Mouse (Mus musculus): ENCODE results near the gene Rbl1. TPM values are rescaled to one million over a fixed set of nuclear protein-coding genes. Genes with fewer than 3 reads are reported as not detected.

Rbl1 gene
- polyA plus RNA-seq, 1 experiment from 2014 or later = 9.4 TPM

GRCm38 (mm10) chr2:157136646-157137045 lies 67.7 kb downstream of the Rbl1 start:
- WGBS = 80% methylated on average over 2 of the region's 2 CpGs
- no peak for ATAC-seq (ENCODE audit: low FRiP score)

GRCm38 (mm10) chr2:157136176-157136575 lies 68.2 kb downstream of the Rbl1 start:
- 91% methylated on average over 4 of the region's 4 CpGs for WGBS
- H3K4me2 ChIP-seq = no peak overlapping the region
- no peak for ATAC-seq (ENCODE audit: low FRiP score)

More at GRCm38 (mm10) chr2:157136646-157137045, 67.7 kb downstream of the Rbl1 start:
- Histone ChIP-seq H3K4me3 (no peak overlapping the region), H3K27ac (no peak overlapping the region), H3K9me3 (0 out of 2 replicates have a peak, but pooled peaks cover 12% of the 10 kb centered on the region), H3K4me1 (replicated peaks) (peaks cover 11% of the 10 kb centered on the region), H3K27me3 (no peaks in the 10 kb centered on the region), H3K4me2 (no peak overlapping the region), H3K9ac (no peak overlapping the region), H3K36me3 (no peaks in the 10 kb centered on the region)

DNA sequence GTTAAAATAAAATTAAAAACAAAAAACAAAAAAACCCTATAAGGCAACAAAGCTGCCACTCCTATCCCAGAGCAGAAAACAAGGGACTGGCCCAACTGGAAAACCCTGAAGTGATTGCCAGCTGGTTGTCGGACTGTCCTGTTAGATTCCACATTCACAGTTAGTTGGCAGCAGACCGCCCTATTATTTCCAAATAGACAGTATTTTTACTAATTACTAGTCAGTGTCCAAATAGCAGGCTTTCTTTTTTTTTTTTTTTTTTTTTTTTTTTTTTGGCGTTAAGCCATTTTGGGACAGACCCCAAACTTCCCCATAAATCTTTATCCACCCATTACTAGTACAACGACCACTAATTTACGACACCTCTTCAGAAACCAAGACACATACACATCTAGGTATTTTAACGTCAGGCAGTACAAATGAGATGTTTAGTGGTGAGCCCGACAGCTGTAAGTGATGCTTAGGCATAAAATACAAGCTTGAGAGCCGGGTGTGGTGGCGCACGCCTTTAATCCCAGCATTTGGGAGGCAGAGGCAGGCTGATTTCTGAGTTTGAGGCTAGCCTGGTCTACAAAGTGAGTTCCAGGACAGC lies 68.7 kb downstream of the Rbl1 start:
- peak overlapping the region; percentile 95 for H3K4me2 ChIP-seq
- peak overlapping the region; percentile 67 for H3K4me3 ChIP-seq
- H3K27ac ChIP-seq = peak overlapping the region; percentile 64
- no peaks in the 10 kb centered on the region for H3K36me3 ChIP-seq
- peak overlapping the region; percentile 77 for H3K9ac ChIP-seq
- 86% methylated on average over 10 of the region's 10 CpGs for WGBS
- peaks cover 11% of the 10 kb centered on the region for H3K4me1 ChIP-seq (replicated peaks)
- no peaks in the 10 kb centered on the region for H3K27me3 ChIP-seq
- no peak for ATAC-seq (ENCODE audit: low FRiP score)
- H3K9me3 ChIP-seq = 0 out of 2 replicates have a peak, but pooled peaks cover 12% of the 10 kb centered on the region

More at GRCm38 (mm10) chr2:157136176-157136575, 68.2 kb downstream of the Rbl1 start:
- Histone ChIP-seq H3K4me3 (no peak overlapping the region), H3K9ac (no peak overlapping the region), H3K36me3 (no peaks in the 10 kb centered on the region), H3K4me1 (replicated peaks) (peaks cover 11% of the 10 kb centered on the region), H3K27me3 (no peaks in the 10 kb centered on the region), H3K9me3 (0 out of 2 replicates have a peak, but pooled peaks cover 12% of the 10 kb centered on the region), H3K27ac (no peak overlapping the region)

- Histone ChIP-seq H3K4me3 (peak within 1 kb of the TSS; percentile 67), H3K36me3 (no peaks in the 10 kb centered on the region), H3K9me3 (0 out of 2 replicates have a peak, but pooled peaks cover 8% of the 10 kb centered on the region), H3K27ac (peak within 1 kb of the TSS; percentile 64), H3K4me2 (peak within 1 kb of the TSS; percentile 95), H3K27me3 (no peaks in the 10 kb centered on the region), H3K4me1 (replicated peaks) (peaks cover 11% of the 10 kb centered on the region), H3K9ac (peak within 1 kb of the TSS; percentile 77)
- peak; percentile 89 for ATAC-seq (ENCODE audit: low FRiP score)
- under 1% methylated on average over 32 of the region's 32 CpGs for WGBS
These were observed 69.3 kb downstream of the Rbl1 start, which contains the start of gene Samhd1 for GRCm38 (mm10) chr2:157135014-157135413. Gene Samhd1 (minus strand): TSS chr2:157135265.

- no peaks in the 10 kb centered on the region for H3K36me3 ChIP-seq
- 0 out of 2 replicates have a peak, but pooled peaks cover 3% of the 10 kb centered on the region for H3K9me3 ChIP-seq
- peak; percentile 79 for ATAC-seq (ENCODE audit: low FRiP score)
- H3K4me1 ChIP-seq (replicated peaks) = peaks cover 11% of the 10 kb centered on the region
- no peaks in the 10 kb centered on the region for H3K27me3 ChIP-seq
- H3K9ac ChIP-seq = peak overlapping the region; percentile 77
- peak overlapping the region; percentile 67 for H3K4me3 ChIP-seq
- H3K4me2 ChIP-seq = peak overlapping the region; percentile 95
- under 1% methylated on average over 25 of the region's 25 CpGs for WGBS
- H3K27ac ChIP-seq = peak overlapping the region; percentile 48; the same call in 1 of the 2 replicates
These were observed 69.8 kb downstream of the Rbl1 start for GRCm38 (mm10) chr2:157134479-157134931.

DNA sequence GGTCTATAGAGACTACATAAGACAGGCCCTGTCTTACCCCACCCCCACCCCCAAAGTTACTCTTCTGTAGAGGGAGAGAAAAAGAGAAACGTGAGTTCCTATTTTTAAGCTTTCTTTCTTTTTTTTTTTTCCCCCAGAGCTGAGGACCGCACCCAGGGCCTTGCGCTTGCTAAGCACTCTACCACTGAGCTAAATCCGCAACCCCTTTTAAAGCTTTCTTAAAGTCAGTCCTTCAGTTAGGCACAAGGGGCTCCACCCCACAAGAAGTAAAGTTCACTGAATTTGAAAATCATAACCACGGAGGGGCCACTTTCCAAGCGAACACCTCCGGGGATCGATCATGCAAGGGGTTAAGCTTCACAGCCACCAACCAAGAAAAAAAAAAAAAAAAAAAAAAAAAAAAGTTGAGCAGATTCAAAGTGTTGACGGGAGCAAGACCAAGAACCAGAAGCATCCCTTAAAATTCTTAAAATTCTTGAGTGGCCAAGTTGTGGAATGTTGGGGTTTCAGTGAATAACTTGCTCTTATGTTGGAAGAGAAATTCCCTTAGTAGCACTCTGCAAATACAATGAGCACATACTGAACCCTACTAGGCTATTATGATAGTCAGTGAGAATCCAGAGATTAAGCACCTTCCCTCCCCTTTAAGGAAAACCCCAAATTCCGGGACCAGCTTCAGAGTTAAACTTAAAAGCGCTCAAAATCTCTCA lies 70.4 kb downstream of the Rbl1 start:
- Histone ChIP-seq H3K27me3 (no peaks in the 10 kb centered on the region), H3K9me3 (no peaks in the 10 kb centered on the region), H3K36me3 (no peaks in the 10 kb centered on the region), H3K4me3 (peak overlapping the region; percentile 67), H3K4me1 (replicated peaks) (peaks cover 11% of the 10 kb centered on the region), H3K9ac (peak overlapping the region; percentile 77), H3K27ac (no peak overlapping the region), H3K4me2 (peak overlapping the region; percentile 95)
- 23% methylated on average over 11 of the region's 11 CpGs for WGBS
- no peak for ATAC-seq (ENCODE audit: low FRiP score)

DNA sequence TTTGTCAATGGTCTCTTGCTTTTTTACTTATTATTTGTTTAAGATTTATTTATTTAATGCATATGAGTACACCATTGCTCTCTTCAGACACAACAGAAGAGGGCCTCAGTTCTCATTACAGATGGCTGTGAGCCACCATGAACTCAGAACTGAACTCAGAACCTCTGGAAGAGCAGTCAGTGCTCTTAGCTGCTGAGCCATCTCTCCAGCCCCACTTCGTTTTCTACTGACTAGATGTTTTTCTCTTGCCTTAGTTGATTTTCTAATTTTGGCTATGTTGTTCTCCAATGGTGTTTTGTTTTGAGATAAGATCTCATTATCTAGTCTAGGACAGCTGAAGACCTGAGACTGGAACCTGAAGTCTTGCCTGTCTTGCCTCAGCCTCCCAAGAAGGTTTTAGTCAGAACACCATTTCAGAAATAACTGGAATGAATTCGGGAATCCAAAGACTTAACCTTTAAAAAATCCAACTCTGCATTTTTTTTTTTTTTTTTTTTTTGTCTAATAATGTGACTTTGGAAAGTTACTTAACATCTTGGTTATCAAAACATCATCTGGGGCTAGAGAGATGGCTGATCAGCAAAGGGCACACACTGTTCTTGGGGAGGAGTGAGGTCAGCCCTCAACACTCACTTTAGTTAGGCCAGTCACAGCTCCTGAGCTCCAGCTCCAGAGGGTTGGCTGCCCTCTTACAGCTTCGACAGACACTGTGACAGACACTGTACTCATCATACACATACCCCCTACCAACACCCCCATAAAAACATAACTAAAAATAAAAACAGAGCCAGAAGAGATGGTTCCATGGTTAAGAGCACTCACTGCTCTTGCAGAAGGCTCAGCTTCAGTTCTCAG lies 71.4 kb downstream of the Rbl1 start:
- H3K27ac ChIP-seq = no peak overlapping the region
- no peak for ATAC-seq (ENCODE audit: low FRiP score)
- no peaks in the 10 kb centered on the region for H3K27me3 ChIP-seq
- H3K4me3 ChIP-seq = no peak overlapping the region
- no peaks in the 10 kb centered on the region for H3K9me3 ChIP-seq
- 87% methylated on average over 3 of the region's 3 CpGs for WGBS
- no peak overlapping the region for H3K9ac ChIP-seq
- H3K36me3 ChIP-seq = no peaks in the 10 kb centered on the region
- no peak overlapping the region for H3K4me2 ChIP-seq
- peaks cover 11% of the 10 kb centered on the region for H3K4me1 ChIP-seq (replicated peaks)

DNA sequence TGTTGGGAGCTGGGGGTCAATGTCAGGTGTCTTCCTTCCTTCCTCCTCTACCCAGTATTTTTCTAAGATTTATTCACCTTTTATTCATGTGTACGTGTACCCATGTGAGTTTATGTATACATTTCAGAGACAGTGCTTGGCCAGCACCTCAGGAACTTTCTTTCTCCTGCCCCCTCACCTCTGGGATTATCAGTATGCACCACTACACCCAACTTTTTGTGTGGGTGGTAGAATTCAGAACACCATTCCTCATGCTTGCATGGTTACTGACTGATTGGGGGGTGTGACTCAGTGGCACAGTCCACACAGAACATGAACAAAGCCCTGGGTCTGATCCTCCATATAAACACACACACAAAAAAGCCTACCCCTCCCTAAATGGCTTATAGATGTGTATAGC lies 72.2 kb downstream of the Rbl1 start:
- no peaks in the 10 kb centered on the region for H3K27me3 ChIP-seq
- H3K4me1 ChIP-seq (replicated peaks) = peaks cover 11% of the 10 kb centered on the region
- H3K4me3 ChIP-seq = no peak overlapping the region
- no peak overlapping the region for H3K9ac ChIP-seq
- H3K4me2 ChIP-seq = no peak overlapping the region
- no peak overlapping the region for H3K27ac ChIP-seq
- ATAC-seq (ENCODE audit: low FRiP score) = no peak
- H3K36me3 ChIP-seq = peaks cover 2% of the 10 kb centered on the region; the same call in 1 of the 2 replicates
- no peaks in the 10 kb centered on the region for H3K9me3 ChIP-seq
- 87% methylated on average over 1 of the region's 1 CpGs for WGBS

- Histone ChIP-seq H3K4me1 (replicated peaks) (peaks cover 11% of the 10 kb centered on the region), H3K4me3 (no peak overlapping the region), H3K9me3 (no peaks in the 10 kb centered on the region), H3K27ac (no peak overlapping the region), H3K27me3 (no peaks in the 10 kb centered on the region), H3K36me3 (peaks cover 8% of the 10 kb centered on the region; the same call in 1 of the 2 replicates), H3K4me2 (no peak overlapping the region), H3K9ac (no peak overlapping the region)
- no peak for ATAC-seq (ENCODE audit: low FRiP score)
- 93% methylated on average over 8 of the region's 8 CpGs for WGBS
These were observed 73.4 kb downstream of the Rbl1 start for GRCm38 (mm10) chr2:157130813-157131514.

DNA sequence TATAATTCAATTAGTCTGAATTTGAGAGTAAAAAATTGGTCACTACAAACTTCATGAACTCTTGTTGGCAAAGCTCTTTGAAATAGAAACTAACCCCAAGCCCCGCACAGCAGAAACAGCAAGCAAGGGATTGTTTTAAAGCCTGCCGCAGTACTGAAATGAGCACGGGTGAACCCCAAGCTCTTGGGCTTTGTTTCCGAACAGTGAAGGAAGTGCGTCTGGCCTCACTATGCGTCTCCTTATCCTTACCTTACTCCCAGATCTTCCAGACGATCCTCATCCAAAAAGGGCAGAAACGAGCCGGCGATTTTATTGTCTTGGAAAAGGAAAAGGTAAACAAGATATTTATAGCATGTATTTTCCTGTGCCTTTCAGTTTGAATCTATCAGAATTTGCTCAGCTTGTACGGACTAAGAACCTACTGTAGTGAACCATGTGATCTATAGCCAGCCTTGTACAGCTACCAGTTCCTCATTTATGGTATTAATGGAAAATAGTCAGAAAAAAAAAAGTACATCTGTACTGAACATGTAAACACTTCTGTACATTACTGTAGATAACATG lies 74.7 kb downstream of the Rbl1 start:
- no peak overlapping the region for H3K4me2 ChIP-seq
- no peak for ATAC-seq (ENCODE audit: low FRiP score)

DNA sequence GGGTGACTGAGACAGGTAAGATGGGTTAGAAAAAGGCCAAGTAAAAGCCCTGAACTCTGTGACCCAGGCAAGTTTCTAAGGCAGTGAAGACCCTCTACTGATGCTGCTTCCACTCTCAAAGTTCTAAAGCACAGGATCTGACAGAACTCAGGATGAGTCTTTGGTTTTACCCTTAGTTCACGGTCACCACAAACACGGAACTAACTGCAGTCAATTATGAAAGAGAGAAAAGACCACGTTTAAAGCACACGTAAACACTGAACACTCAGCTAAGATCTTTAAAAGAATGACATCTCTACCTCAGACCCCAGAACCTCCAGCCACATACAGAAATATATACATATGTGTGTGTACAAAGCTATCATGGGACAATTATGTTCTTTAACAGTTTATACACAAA lies 75.2 kb downstream of the Rbl1 start:
- no peak overlapping the region for H3K4me2 ChIP-seq
- no peaks in the 10 kb centered on the region for H3K27me3 ChIP-seq
- no peak overlapping the region for H3K4me3 ChIP-seq
- peaks cover 13% of the 10 kb centered on the region for H3K36me3 ChIP-seq
- no peak for ATAC-seq (ENCODE audit: low FRiP score)
- WGBS = 91% methylated on average over 4 of the region's 4 CpGs
- no peak overlapping the region for H3K9ac ChIP-seq
- no peak overlapping the region for H3K27ac ChIP-seq
- H3K4me1 ChIP-seq (replicated peaks) = peaks cover 5% of the 10 kb centered on the region; the same call in 1 of the 2 replicates
- no peaks in the 10 kb centered on the region for H3K9me3 ChIP-seq

More for the DNA sequence above, 74.7 kb downstream of the Rbl1 start:
- Histone ChIP-seq H3K27me3 (no peaks in the 10 kb centered on the region), H3K9me3 (no peaks in the 10 kb centered on the region), H3K9ac (no peak overlapping the region), H3K27ac (no peak overlapping the region), H3K4me1 (replicated peaks) (peaks cover 11% of the 10 kb centered on the region), H3K4me3 (no peak overlapping the region), H3K36me3 (peaks cover 13% of the 10 kb centered on the region)
- WGBS = 87% methylated on average over 11 of the region's 11 CpGs

All from hindbrain, embryonic 13.5 days (tissue).